Mouse (Mus musculus) left cerebral cortex, adult 9 months (tissue): ENCODE data around the gene Simc1.
"Not testable (repeated sequence)": the region's sequence is repeated elsewhere in the genome, so short reads cannot be mapped to it uniquely, and the experiment has no call there.

Experiments
- DNase-seq, 2 experiments: peaks; one replicate each; pipeline ENCODE4 v3.0.0; 2022; ENCODE audit warnings: low spot score in 2 of 2

Gene Simc1

GRCm38 (mm10) chr13:54503604-54504521 lies at the start of gene Simc1:
Simc1 (plus strand) TSS chr13:54503779.
- peak in 1 of 2 experiments; percentile 50 for DNase-seq

- DNase-seq: no peak
Observed at GRCm38 (mm10) chr13:54457062-54457461, 46.5 kb upstream of the Simc1 start.

GRCm38 (mm10) chr13:54459282-54459681 lies 44.3 kb upstream of the Simc1 start:
- no peak for DNase-seq

- peak; percentile 52 to 90 for DNase-seq
Observed at GRCm38 (mm10) chr13:54468098-54469011, 35.2 kb upstream of the Simc1 start, which contains the start of gene Thoc3. Thoc3 (minus strand) TSS chr13:54468849.

GRCm38 (mm10) chr13:54469012-54469354 lies 34.6 kb upstream of the Simc1 start:
- DNase-seq: no peak

- DNase-seq: no peak
Observed at GRCm38 (mm10) chr13:54471967-54472366, 31.6 kb upstream of the Simc1 start.

GRCm38 (mm10) chr13:54474996-54475395 lies 28.6 kb upstream of the Simc1 start:
- no peak for DNase-seq

GRCm38 (mm10) chr13:54475702-54476101 lies 27.9 kb upstream of the Simc1 start:
- DNase-seq: no peak

GRCm38 (mm10) chr13:54479286-54479685 lies 24.3 kb upstream of the Simc1 start:
- no peak for DNase-seq

- DNase-seq: no peak
Observed at GRCm38 (mm10) chr13:54481498-54481897, 22.1 kb upstream of the Simc1 start.

- DNase-seq: no peak
Observed at GRCm38 (mm10) chr13:54490411-54490810, 13.2 kb upstream of the Simc1 start.

GRCm38 (mm10) chr13:54491381-54491780 lies 12.2 kb upstream of the Simc1 start:
- no peak for DNase-seq

- not testable (repeated sequence) for DNase-seq
Observed at GRCm38 (mm10) chr13:54499551-54499950, 4.0 kb upstream of the Simc1 start.

GRCm38 (mm10) chr13:54501352-54501751 lies 2.2 kb upstream of the Simc1 start:
- DNase-seq: no peak

GRCm38 (mm10) chr13:54501957-54502690 lies 1.5 kb upstream of the Simc1 start:
- DNase-seq: no peak

GRCm38 (mm10) chr13:54503278-54503603 lies 338 bp upstream of the Simc1 start:
- DNase-seq: no peak

- no peak for DNase-seq
Observed at GRCm38 (mm10) chr13:54504611-54505260, 1.2 kb downstream of the Simc1 start.

GRCm38 (mm10) chr13:54505920-54506319 lies 2.3 kb downstream of the Simc1 start:
- peak in 1 of 2 experiments; percentile 20 for DNase-seq

GRCm38 (mm10) chr13:54520221-54520620 lies 16.6 kb downstream of the Simc1 start:
- no peak for DNase-seq

- DNase-seq: no peak
Observed at GRCm38 (mm10) chr13:54521181-54521580, 17.6 kb downstream of the Simc1 start.

- no peak for DNase-seq
Observed at GRCm38 (mm10) chr13:54527140-54527539, 23.6 kb downstream of the Simc1 start.
